8 mouse cellular contexts compared by ENCODE assay signal in genomic region chr19:9954055-9954810, GRCm38 (mm10). TPM values are rescaled to one million over a fixed set of nuclear protein-coding genes. Genes with fewer than 3 reads are reported as not detected.
DNase-seq lines count a peak whose midpoint lies in the region; ATAC-seq and TF ChIP-seq lines count a peak whose summit lies in the region.

No protein-coding gene starts in this region.

- peak overlapping the region; percentile 22 for H3K4me3 ChIP-seq in C2C12 (ENCODE audit: insufficient read depth, poor library complexity, severe bottlenecking)
- H3K4me3 ChIP-seq in bone marrow, adult 2 months (replicated peaks; ENCODE audit: control insufficient read depth, low read depth, low read length) = no peak overlapping the region
- H3K4me3 ChIP-seq in forebrain, embryonic 10.5 days = no peak overlapping the region
- no peak overlapping the region; the same call in 1 of the 2 replicates for H3K4me3 ChIP-seq in heart, embryonic 15.5 days
- no peak overlapping the region for H3K4me3 ChIP-seq in liver, embryonic 11.5 days (ENCODE audit: low read depth, low read length)
- peak overlapping the region; percentile 25 for H3K4me3 ChIP-seq in myocyte

- ATAC-seq in heart, embryonic 15.5 days (replicated peaks; ENCODE audit: insufficient number of reproducible peaks, insufficient read depth, low FRiP score, low read depth) = peak; percentile 86
- ATAC-seq in liver, embryonic 11.5 days (replicated peaks; ENCODE audit: low FRiP score) = peak; percentile 66

- TF ChIP-seq CTCF in C2C12 (IDR thresholded peaks at IDR 0.05; ENCODE audit: control insufficient read depth, insufficient read depth, insufficient read length) = no peak
- TF ChIP-seq CTCF in bone marrow, adult 2 months (IDR thresholded peaks at IDR 0.05; ENCODE audit: control insufficient read depth, insufficient read depth, low read length) = no peak

- DNase-seq in forebrain, embryonic 10.5 days (ENCODE audit: extremely low spot score, low spot score) = no peak
- DNase-seq in kidney, postnatal 14 days = peak; percentile 87
- peak; percentile 52 for DNase-seq in liver, embryonic 11.5 days (ENCODE audit: low spot score)
- DNase-seq in urinary bladder, postnatal 14 days (ENCODE audit: low spot score) = peak; percentile 88

- no peaks in the 10 kb centered on the region for H3K79me3 ChIP-seq in C2C12 (ENCODE audit: low read depth)

- H3K36me3 ChIP-seq in C2C12 (ENCODE audit: control insufficient read depth, insufficient read depth) (no peaks in the 10 kb centered on the region), myocyte (ENCODE audit: control insufficient read depth, insufficient read depth) (no peaks in the 10 kb centered on the region)
- H3K36me3 ChIP-seq in forebrain, embryonic 10.5 days (replicated peaks) = no peaks in the 10 kb centered on the region
- H3K36me3 ChIP-seq in heart, embryonic 15.5 days = no peaks in the 10 kb centered on the region
- no peaks in the 10 kb centered on the region for H3K36me3 ChIP-seq in liver, embryonic 11.5 days (ENCODE audit: control insufficient read depth, insufficient read depth, low read length)

- H3ac ChIP-seq in C2C12 (ENCODE audit: control insufficient read depth, insufficient read length, low read depth) = no peak overlapping the region
- H3ac ChIP-seq in myocyte (ENCODE audit: control insufficient read depth, insufficient read length) = peak overlapping the region; percentile 46

- peak overlapping the region; percentile 37 for H3K4me2 ChIP-seq in heart, embryonic 15.5 days
- H3K4me2 ChIP-seq in liver, embryonic 11.5 days = peak overlapping the region; percentile 45
- peak overlapping the region; percentile 100 for H3K4me2 ChIP-seq in myocyte (ENCODE audit: low read depth)

- peak overlapping the region; percentile 73 for H3K27ac ChIP-seq in bone marrow, adult 2 months (ENCODE audit: control insufficient read depth, insufficient read depth, low read depth, low read length, poor library complexity)
- peak overlapping the region; percentile 67 for H3K27ac ChIP-seq in forebrain, embryonic 10.5 days
- peak overlapping the region; percentile 81 for H3K27ac ChIP-seq in heart, embryonic 15.5 days
- peak overlapping the region; percentile 86 for H3K27ac ChIP-seq in liver, embryonic 11.5 days (ENCODE audit: low read depth, low read length)

- H3K79me2 ChIP-seq in C2C12 (ENCODE audit: control insufficient read depth, insufficient read depth) (no peaks in the 10 kb centered on the region), myocyte (ENCODE audit: control insufficient read depth, insufficient read depth) (no peaks in the 10 kb centered on the region)

- H3K9ac ChIP-seq in heart, embryonic 15.5 days = no peak overlapping the region
- H3K9ac ChIP-seq in liver, embryonic 11.5 days (ENCODE audit: low read depth, low read length) = peak overlapping the region; percentile 61

- H3K27me3 ChIP-seq in C2C12 (ENCODE audit: control insufficient read depth, insufficient read depth, insufficient read length) = no peaks in the 10 kb centered on the region
- H3K27me3 ChIP-seq in forebrain, embryonic 10.5 days (ENCODE audit: poor library complexity, severe bottlenecking) = no peaks in the 10 kb centered on the region
- no peaks in the 10 kb centered on the region for H3K27me3 ChIP-seq in heart, embryonic 15.5 days
- H3K27me3 ChIP-seq in liver, embryonic 11.5 days (replicated peaks; ENCODE audit: control insufficient read depth, insufficient read depth, low read length) = no peaks in the 10 kb centered on the region
- no peaks in the 10 kb centered on the region for H3K27me3 ChIP-seq in myocyte (ENCODE audit: control insufficient read depth, insufficient read depth, insufficient read length)

- WGBS in bone marrow, adult 2 months = 19% methylated on average over 7 of the region's 7 CpGs
- WGBS in forebrain, embryonic 10.5 days = 59% methylated on average over 7 of the region's 7 CpGs
- WGBS in heart, embryonic 15.5 days = 23% methylated on average over 7 of the region's 7 CpGs
- 20% methylated on average over 7 of the region's 7 CpGs for WGBS in liver, embryonic 11.5 days

- H3K9me3 ChIP-seq in forebrain, embryonic 10.5 days = no peaks in the 10 kb centered on the region
- no peaks in the 10 kb centered on the region for H3K9me3 ChIP-seq in heart, embryonic 15.5 days (replicated peaks)
- no peaks in the 10 kb centered on the region for H3K9me3 ChIP-seq in liver, embryonic 11.5 days (ENCODE audit: control insufficient read depth, low read length)

- H3K4me1 ChIP-seq in bone marrow, adult 2 months (ENCODE audit: control insufficient read depth, insufficient read depth, low read length) = peaks cover 4% of the 10 kb centered on the region; the same call in 1 of the 2 replicates
- peaks cover 14% of the 10 kb centered on the region for H3K4me1 ChIP-seq in forebrain, embryonic 10.5 days
- peaks cover 14% of the 10 kb centered on the region for H3K4me1 ChIP-seq in heart, embryonic 15.5 days (replicated peaks)
- peaks cover 45% of the 10 kb centered on the region for H3K4me1 ChIP-seq in liver, embryonic 11.5 days (replicated peaks; ENCODE audit: control insufficient read depth, insufficient read depth, low read length)

- TF ChIP-seq POLR2A in bone marrow, adult 2 months (IDR thresholded peaks at IDR 0.05; ENCODE audit: borderline replicate concordance, control insufficient read depth, low read depth, low read length) = no peak
- TF ChIP-seq POLR2A in myocyte (IDR thresholded peaks at IDR 0.05; ENCODE audit: insufficient read length, low read depth) = peak; percentile 54

TF ChIP-seq in C2C12, 6 proteins besides CTCF, POLR2A, EP300 and RAD21:
- peak; percentile 100 for TF ChIP-seq CEBPB (IDR thresholded peaks at IDR 0.05; ENCODE audit: low read depth)
- no peak for TF ChIP-seq USF1 (IDR thresholded peaks at IDR 0.05; ENCODE audit: low read depth)
- no peak for TF ChIP-seq MYOG (IDR thresholded peaks at IDR 0.05; ENCODE audit: control insufficient read depth, extremely low read depth, insufficient read length)
- TF ChIP-seq MAX (IDR thresholded peaks at IDR 0.05) = peak; percentile 66
- no peak for TF ChIP-seq FOSL1 (IDR thresholded peaks at IDR 0.05; ENCODE audit: insufficient read depth, low read length, poor library complexity, severe bottlenecking)
- no peak for TF ChIP-seq MYOD1 (IDR thresholded peaks at IDR 0.05; ENCODE audit: control insufficient read depth, insufficient read length, low read depth)

TF ChIP-seq in myocyte, 11 proteins besides CTCF, POLR2A, EP300 and RAD21:
- TF ChIP-seq REST (IDR thresholded peaks at IDR 0.05; ENCODE audit: insufficient read depth, insufficient read length) (no peak), TCF12 (IDR thresholded peaks at IDR 0.05; ENCODE audit: insufficient read depth, poor library complexity, severe bottlenecking) (peak; percentile 78), MYOD1 (IDR thresholded peaks at IDR 0.05; ENCODE audit: control insufficient read depth in 1 of 3, insufficient read length in 2 of 3, low read depth in 2 of 3) (peak in 2 of 3 experiments; percentile 79 to 91), MYOG (IDR thresholded peaks at IDR 0.05; ENCODE audit: control insufficient read depth in 1 of 3, insufficient read depth in 1 of 3, insufficient read length in 2 of 3, low read depth in 2 of 3) (peak; percentile 67 to 95 (median 75)), E2F4 (IDR thresholded peaks at IDR 0.05; ENCODE audit: insufficient read depth) (no peak), CEBPB (IDR thresholded peaks at IDR 0.05; ENCODE audit: insufficient read depth, poor library complexity, severe bottlenecking) (peak; percentile 100), USF1 (IDR thresholded peaks at IDR 0.05; ENCODE audit: low read depth) (peak; percentile 14), SRF (IDR thresholded peaks at IDR 0.05; ENCODE audit: control insufficient read depth, insufficient read length, low read depth) (peak; percentile 15), POLR2AphosphoS2 (IDR thresholded peaks at IDR 0.05; ENCODE audit: insufficient read length, low read depth) (peak; percentile 37), TCF3 (IDR thresholded peaks at IDR 0.05; ENCODE audit: insufficient read length, low read depth) (peak; percentile 30), MAX (IDR thresholded peaks at IDR 0.05; ENCODE audit: low read depth) (no peak)

RNA-seq across cellular contexts. Expression of gene Fth1, which starts 26.2 kb away (rescaled TPM):
- polyA plus RNA-seq in C2C12 (2012; fragmentation: generic; extraction: Trizol) = 4,975 TPM
- 1,509 and 1,706 TPM in 2 replicates for polyA plus RNA-seq in bone marrow, adult 2 months (2011; ENCODE audit: insufficient read depth, insufficient read length, low replicate concordance, missing spikeins)
- 1,226 and 1,339 TPM in 2 replicates for polyA plus RNA-seq in forebrain, embryonic 10.5 days (2016; fragmentation: Nextera tagmentation; extraction: Ambion mirVana)
- 1,879 and 1,985 TPM in 2 replicates for polyA plus RNA-seq in heart, embryonic 15.5 days (2015; fragmentation: Nextera tagmentation; extraction: Ambion mirVana)
- polyA plus RNA-seq in liver, embryonic 11.5 days (2014; fragmentation: Nextera tagmentation; extraction: Ambion mirVana) = 3,796 and 3,887 TPM in 2 replicates
- polyA plus RNA-seq in myocyte (2012; fragmentation: generic; extraction: Trizol) = 6,603 TPM

RNA-seq across cellular contexts. Expression of gene Best1, which starts 47.2 kb away (rescaled TPM):
- polyA plus RNA-seq in C2C12 (2012; fragmentation: generic; extraction: Trizol) (0.09 TPM), myocyte (2012; fragmentation: generic; extraction: Trizol) (6.6 TPM)
- polyA plus RNA-seq in bone marrow, adult 2 months (2011; ENCODE audit: insufficient read depth, insufficient read length, low replicate concordance, missing spikeins) = not detected in 2 replicates
- 2.1 and 2.3 TPM in 2 replicates for polyA plus RNA-seq in forebrain, embryonic 10.5 days (2016; fragmentation: Nextera tagmentation; extraction: Ambion mirVana)
- 0.19 and 0.25 TPM in 2 replicates for polyA plus RNA-seq in heart, embryonic 15.5 days (2015; fragmentation: Nextera tagmentation; extraction: Ambion mirVana)
- polyA plus RNA-seq in liver, embryonic 11.5 days (2014; fragmentation: Nextera tagmentation; extraction: Ambion mirVana) = 0.31 and 0.59 TPM in 2 replicates

RNA-seq across cellular contexts. Expression of gene Rab3il1, which starts 47.2 kb away (rescaled TPM):
- 4.5 TPM for polyA plus RNA-seq in C2C12 (2012; fragmentation: generic; extraction: Trizol)
- 89.7 and 115 TPM in 2 replicates for polyA plus RNA-seq in bone marrow, adult 2 months (2011; ENCODE audit: insufficient read depth, insufficient read length, low replicate concordance, missing spikeins)
- 39.3 and 39.8 TPM in 2 replicates for polyA plus RNA-seq in forebrain, embryonic 10.5 days (2016; fragmentation: Nextera tagmentation; extraction: Ambion mirVana)
- 21.8 and 30.0 TPM in 2 replicates for polyA plus RNA-seq in heart, embryonic 15.5 days (2015; fragmentation: Nextera tagmentation; extraction: Ambion mirVana)
- 133 and 137 TPM in 2 replicates for polyA plus RNA-seq in liver, embryonic 11.5 days (2014; fragmentation: Nextera tagmentation; extraction: Ambion mirVana)
- 15.2 TPM for polyA plus RNA-seq in myocyte (2012; fragmentation: generic; extraction: Trizol)

RNA-seq across cellular contexts. Expression of gene Incenp, which starts 54.9 kb away (rescaled TPM):
- 89.6 TPM for polyA plus RNA-seq in C2C12 (2012; fragmentation: generic; extraction: Trizol)
- 277 and 301 TPM in 2 replicates for polyA plus RNA-seq in bone marrow, adult 2 months (2011; ENCODE audit: insufficient read depth, insufficient read length, low replicate concordance, missing spikeins)
- 169 and 178 TPM in 2 replicates for polyA plus RNA-seq in forebrain, embryonic 10.5 days (2016; fragmentation: Nextera tagmentation; extraction: Ambion mirVana)
- polyA plus RNA-seq in heart, embryonic 15.5 days (2015; fragmentation: Nextera tagmentation; extraction: Ambion mirVana) = 56.9 and 72.6 TPM in 2 replicates
- 116 and 118 TPM in 2 replicates for polyA plus RNA-seq in liver, embryonic 11.5 days (2014; fragmentation: Nextera tagmentation; extraction: Ambion mirVana)
- polyA plus RNA-seq in myocyte (2012; fragmentation: generic; extraction: Trizol) = 39.0 TPM

Comparison
In these comparisons a context has a peak if more than half of its experiments do, and no peak if none do; other contexts are left out.
1. H3K4me3 ChIP-seq: peak in C2C12 (single experiment) and myocyte (single experiment); none in bone marrow, adult 2 months (single experiment), forebrain, embryonic 10.5 days (single experiment), heart, embryonic 15.5 days (single experiment) and liver, embryonic 11.5 days (single experiment).
2. H3K4me2 ChIP-seq: peak in every context shown above with its lines; median percentile 100 in myocyte; 45 in liver, embryonic 11.5 days; 37 in heart, embryonic 15.5 days.
3. Peak in every context shown above with its lines, with median percentiles within 50 percentile points of each other: H3K27ac ChIP-seq.